Comparison of ENCODE assay signal across 23 mouse cellular contexts in the genomic region with DNA sequence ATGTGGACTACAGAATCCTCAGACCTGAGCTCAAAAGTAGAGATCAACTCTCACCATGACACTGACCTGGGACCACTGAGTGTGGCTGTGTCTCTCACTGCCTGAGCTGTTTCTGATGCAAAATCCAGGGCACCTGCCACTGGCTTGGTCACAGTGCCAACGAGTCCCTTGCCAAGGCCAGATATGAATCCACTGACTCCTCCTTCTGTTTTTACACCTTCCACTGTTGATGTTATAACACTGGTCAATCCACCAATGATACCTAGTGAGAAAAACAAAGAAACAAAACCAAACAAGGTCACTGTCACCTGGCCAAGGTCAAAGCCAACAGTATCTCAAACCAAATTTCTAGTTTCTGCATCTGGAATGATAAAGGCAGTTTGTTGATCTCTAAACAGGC.
A peak's percentile ranks its signal among the peaks of the same experiment; 100 is the strongest.
DNase-seq lines count a peak whose midpoint lies in the region; ATAC-seq and TF ChIP-seq lines count a peak whose summit lies in the region.
"Had no signal": no experiment of that assay in that cellular context is flagged by ENCODE, and none has a peak within 500 bp of the region (broad histone marks: within the 10 kb centered on the region; RNA-seq: fewer than 3 reads in every experiment).

No protein-coding gene starts in this region.

- no peaks in the 10 kb centered on the region for H3K27me3 ChIP-seq in lung, postnatal 0 days (replicated peaks; ENCODE audit: insufficient read depth, low read length)
- H3K27me3 ChIP-seq: CH12.LX; embryonic facial prominence, embryonic 15.5 days; heart, embryonic 13.5 days; hindbrain, embryonic 12.5 days; Patski had no signal

- H3K4me3 ChIP-seq in gastrocnemius, adult 2 months, result no peak overlapping the region
- H3K4me3 ChIP-seq in lung, postnatal 0 days (ENCODE audit: low read depth, low read length), result no peak overlapping the region
- H3K4me3 ChIP-seq: embryonic facial prominence, embryonic 15.5 days; erythroblast, embryonic 14.5 days; forebrain, embryonic 10.5 days; heart, embryonic 13.5 days; hindbrain, embryonic 12.5 days had no signal

- no peak overlapping the region for H3K9ac ChIP-seq in lung, postnatal 0 days (replicated peaks; ENCODE audit: low read depth)
- H3K9ac ChIP-seq: embryonic facial prominence, embryonic 15.5 days; heart, embryonic 13.5 days; hindbrain, embryonic 12.5 days had no signal

- peak; percentile 48 for DNase-seq in adrenal gland, postnatal 10 days
- DNase-seq in adrenal gland, adult 8-10 months, result no peak
- DNase-seq in gastrocnemius, adult 2 months, result peak; percentile 69
- no peak for DNase-seq in gastrocnemius, postnatal 25 days
- DNase-seq in lung, postnatal 0 days (ENCODE audit: low spot score), result no peak
- no peak for DNase-seq in lung, postnatal 14 days
- DNase-seq: cerebellum, adult 2 months; cerebellum, postnatal 10 days; embryo, embryonic 11 days; gastrocnemius, postnatal 14 days; heart, postnatal 4 days had no signal

- TF ChIP-seq CTCF in gastrocnemius, adult 2 months (IDR thresholded peaks at IDR 0.05), result no peak
- TF ChIP-seq CTCF in lung, postnatal 0 days (IDR thresholded peaks at IDR 0.05), result no peak

- no peak for ATAC-seq in lung, postnatal 0 days
- ATAC-seq in activated CD4-positive, CD25-positive, alpha-beta regulatory T cell, adult 4 months, result no peak
- ATAC-seq: forebrain, embryonic 14.5 days; hindbrain, embryonic 16.5 days; inflammation-experienced regulatory T-cells, adult 6 months; intestine, postnatal 0 days; Patski had no signal

- H3K4me2 ChIP-seq in lung, postnatal 0 days (replicated peaks; ENCODE audit: low read depth, low read length), result no peak overlapping the region
- H3K4me2 ChIP-seq: embryonic facial prominence, embryonic 15.5 days; heart, embryonic 13.5 days; hindbrain, embryonic 12.5 days had no signal

- H3K9me3 ChIP-seq in lung, postnatal 0 days (ENCODE audit: low read length), result no peaks in the 10 kb centered on the region
- H3K9me3 ChIP-seq: embryonic facial prominence, embryonic 15.5 days; forebrain, embryonic 10.5 days; heart, embryonic 13.5 days; hindbrain, embryonic 12.5 days had no signal

- no peak for TF ChIP-seq EP300 in lung, postnatal 0 days (IDR thresholded peaks at IDR 0.05)

- peak overlapping the region; percentile 82 for H3K27ac ChIP-seq in gastrocnemius, adult 2 months
- peak overlapping the region; percentile 16 for H3K27ac ChIP-seq in lung, postnatal 0 days (ENCODE audit: low read length)
- H3K27ac ChIP-seq: embryonic facial prominence, embryonic 15.5 days; forebrain, embryonic 10.5 days; heart, embryonic 13.5 days; hindbrain, embryonic 12.5 days had no signal

- H3K36me3 ChIP-seq in lung, postnatal 0 days (ENCODE audit: insufficient read depth, low read length), result peaks cover 8% of the 10 kb centered on the region; the same call in 1 of the 2 replicates

- H3K4me1 ChIP-seq in lung, postnatal 0 days (ENCODE audit: insufficient read depth, low read depth, low read length), result no peaks in the 10 kb centered on the region; the same call in 1 of the 2 replicates
- H3K4me1 ChIP-seq: forebrain, embryonic 10.5 days; hindbrain, embryonic 12.5 days had no signal

- WGBS in lung, postnatal 0 days, result 91% methylated on average over 1 of the region's 1 CpGs

- intact Hi-C loops in gastrocnemius, adult 2 months (cut with DNase I), result no loop called here

Comparison
In these comparisons a context has a peak if more than half of its experiments do, and no peak if none do; other contexts are left out.
1. DNase-seq: peak in adrenal gland, postnatal 10 days (single experiment) and gastrocnemius, adult 2 months (single experiment); none in adrenal gland, adult 8-10 months (single experiment), gastrocnemius, postnatal 25 days (single experiment), lung, postnatal 0 days (single experiment) and lung, postnatal 14 days (single experiment).